Mouse (Mus musculus): ENCODE results near the gene Nyx. TPM values are rescaled to one million over a fixed set of nuclear protein-coding genes. Genes with fewer than 3 reads are reported as not detected.
A peak's percentile ranks its signal among the peaks of the same experiment; 100 is the strongest.

Gene Nyx
- total and polyA plus RNA-seq, 3 experiments: 0.14 to 0.23 (median 0.23) TPM

- Histone ChIP-seq H3K9ac (ENCODE audit: low read depth, low read length) (no peak overlapping the region), H3K36me3 (ENCODE audit: control insufficient read depth, insufficient read depth, low read length) (no peaks in the 10 kb centered on the region), H3K27ac (no peak overlapping the region), H3K27me3 (ENCODE audit: control insufficient read depth, insufficient read depth, low read length) (no peaks in the 10 kb centered on the region), H3K4me3 (no peak overlapping the region), H3K79me2 (replicated peaks; ENCODE audit: control insufficient read depth, insufficient read depth, low read length) (no peaks in the 10 kb centered on the region), H3K4me1 (ENCODE audit: control insufficient read depth, insufficient read depth, low read length) (peaks cover 3% of the 10 kb centered on the region)
- peak in 1 of 2 experiments; percentile 14 for DNase-seq
- intact Hi-C loops (cut with DNase I): loop anchor here (2.0 kb wide), 1 partner anchor 288 kb away; no protein-coding TSS in a partner anchor
- TF ChIP-seq EP300 (IDR thresholded peaks at IDR 0.05; ENCODE audit: insufficient read depth, low read depth, low read length) (no peak), CTCF (IDR thresholded peaks at IDR 0.05) (peak; percentile 71)
- WGBS: 44% methylated on average over 2 of the region's 2 CpGs
Observed at GRCm38 (mm10) chrX:13513127-13513526, 47.2 kb downstream of the Nyx start.

- DNase-seq: no peak
- Histone ChIP-seq H3K79me2 (replicated peaks; ENCODE audit: control insufficient read depth, insufficient read depth, low read length) (no peaks in the 10 kb centered on the region), H3K27ac (no peak overlapping the region), H3K9ac (ENCODE audit: low read depth, low read length) (no peak overlapping the region), H3K4me3 (no peak overlapping the region), H3K36me3 (ENCODE audit: control insufficient read depth, insufficient read depth, low read length) (no peaks in the 10 kb centered on the region), H3K27me3 (ENCODE audit: control insufficient read depth, insufficient read depth, low read length) (no peaks in the 10 kb centered on the region), H3K4me1 (ENCODE audit: control insufficient read depth, insufficient read depth, low read length) (peaks cover 3% of the 10 kb centered on the region)
- TF ChIP-seq CTCF (IDR thresholded peaks at IDR 0.05): no peak
- no peak for TF ChIP-seq EP300 (IDR thresholded peaks at IDR 0.05; ENCODE audit: insufficient read depth, low read depth, low read length)
- no peak for TF ChIP-seq POLR2A (IDR thresholded peaks at IDR 0.05; ENCODE audit: insufficient read depth, low read depth, low read length)
- WGBS: 79% methylated on average over 5 of the region's 5 CpGs
- intact Hi-C loops (cut with DNase I): loop anchor here (2.0 kb wide), 1 partner anchor 289 kb away; no protein-coding TSS in a partner anchor
Observed at GRCm38 (mm10) chrX:13513864-13514263, 48.0 kb downstream of the Nyx start.

GRCm38 (mm10) chrX:13516451-13516850 is 50.5 kb downstream of the Nyx start:
- intact Hi-C loops (cut with DNase I): loop anchor here (5.0 kb wide), 1 partner anchor 234 kb away; the partner anchor contains the start of gene Ddx3x
- peaks cover 11% of the 10 kb centered on the region for H3K4me1 ChIP-seq (ENCODE audit: control insufficient read depth, insufficient read depth, low read length)
- no peak for DNase-seq
- H3K9ac ChIP-seq (ENCODE audit: low read depth, low read length): no peak overlapping the region
- H3K27ac ChIP-seq: no peak overlapping the region
- no peaks in the 10 kb centered on the region for H3K79me2 ChIP-seq (replicated peaks; ENCODE audit: control insufficient read depth, insufficient read depth, low read length)
- H3K27me3 ChIP-seq (ENCODE audit: control insufficient read depth, insufficient read depth, low read length): no peaks in the 10 kb centered on the region
- H3K4me3 ChIP-seq: no peak overlapping the region
- H3K36me3 ChIP-seq (ENCODE audit: control insufficient read depth, insufficient read depth, low read length): no peaks in the 10 kb centered on the region
- WGBS: 87% methylated on average over 6 of the region's 6 CpGs
- TF ChIP-seq CTCF (IDR thresholded peaks at IDR 0.05) (no peak), EP300 (IDR thresholded peaks at IDR 0.05; ENCODE audit: insufficient read depth, low read depth, low read length) (no peak), POLR2A (IDR thresholded peaks at IDR 0.05; ENCODE audit: insufficient read depth, low read depth, low read length) (no peak)

- no peaks in the 10 kb centered on the region for H3K27me3 ChIP-seq (ENCODE audit: control insufficient read depth, insufficient read depth, low read length)
- no peak overlapping the region for H3K4me3 ChIP-seq
- H3K36me3 ChIP-seq (ENCODE audit: control insufficient read depth, insufficient read depth, low read length): no peaks in the 10 kb centered on the region
- no peak overlapping the region for H3K9ac ChIP-seq (ENCODE audit: low read depth, low read length)
- H3K79me2 ChIP-seq (replicated peaks; ENCODE audit: control insufficient read depth, insufficient read depth, low read length): no peaks in the 10 kb centered on the region
- TF ChIP-seq POLR2A (IDR thresholded peaks at IDR 0.05; ENCODE audit: insufficient read depth, low read depth, low read length): no peak
- intact Hi-C loops (cut with DNase I): loop anchor here (2.0 to 5.0 kb wide), 2 partner anchors 137 to 236 kb away; partner anchors contain the start of gene Ddx3x
- peak overlapping the region; percentile 4 for H3K27ac ChIP-seq
- 51% methylated on average over 10 of the region's 10 CpGs for WGBS
- peak in 1 of 2 experiments; percentile 17 for DNase-seq
- H3K4me1 ChIP-seq (ENCODE audit: control insufficient read depth, insufficient read depth, low read length): peaks cover 13% of the 10 kb centered on the region
Observed at GRCm38 (mm10) chrX:13518019-13518418, 52.1 kb downstream of the Nyx start.

GRCm38 (mm10) chrX:13518781-13519407 is 53.0 kb downstream of the Nyx start:
- TF ChIP-seq POLR2A (IDR thresholded peaks at IDR 0.05; ENCODE audit: insufficient read depth, low read depth, low read length) (no peak), CTCF (IDR thresholded peaks at IDR 0.05) (no peak), EP300 (IDR thresholded peaks at IDR 0.05; ENCODE audit: insufficient read depth, low read depth, low read length) (no peak)
- no peak for DNase-seq
- no peak overlapping the region for H3K9ac ChIP-seq (ENCODE audit: low read depth, low read length)
- no peak overlapping the region for H3K4me3 ChIP-seq
- intact Hi-C loops (cut with DNase I): loop anchor here (2.0 to 5.0 kb wide), 2 partner anchors 136 to 237 kb away; partner anchors contain the start of gene Ddx3x
- no peaks in the 10 kb centered on the region for H3K79me2 ChIP-seq (replicated peaks; ENCODE audit: control insufficient read depth, insufficient read depth, low read length)
- H3K36me3 ChIP-seq (ENCODE audit: control insufficient read depth, insufficient read depth, low read length): no peaks in the 10 kb centered on the region
- peak overlapping the region; percentile 55 for H3K27ac ChIP-seq
- peaks cover 13% of the 10 kb centered on the region for H3K4me1 ChIP-seq (ENCODE audit: control insufficient read depth, insufficient read depth, low read length)
- H3K27me3 ChIP-seq (ENCODE audit: control insufficient read depth, insufficient read depth, low read length): no peaks in the 10 kb centered on the region
- WGBS: 35% methylated on average over 4 of the region's 4 CpGs

GRCm38 (mm10) chrX:13519408-13519783 is 53.5 kb downstream of the Nyx start:
- TF ChIP-seq EP300 (IDR thresholded peaks at IDR 0.05; ENCODE audit: insufficient read depth, low read depth, low read length) (no peak), CTCF (IDR thresholded peaks at IDR 0.05) (no peak), POLR2A (IDR thresholded peaks at IDR 0.05; ENCODE audit: insufficient read depth, low read depth, low read length) (no peak)
- Histone ChIP-seq H3K9ac (ENCODE audit: low read depth, low read length) (no peak overlapping the region), H3K36me3 (ENCODE audit: control insufficient read depth, insufficient read depth, low read length) (no peaks in the 10 kb centered on the region), H3K27ac (peak overlapping the region; percentile 55), H3K79me2 (replicated peaks; ENCODE audit: control insufficient read depth, insufficient read depth, low read length) (no peaks in the 10 kb centered on the region), H3K4me1 (ENCODE audit: control insufficient read depth, insufficient read depth, low read length) (peaks cover 13% of the 10 kb centered on the region), H3K27me3 (ENCODE audit: control insufficient read depth, insufficient read depth, low read length) (no peaks in the 10 kb centered on the region), H3K4me3 (no peak overlapping the region)
- intact Hi-C loops (cut with DNase I): loop anchor here (2.0 to 5.0 kb wide), 2 partner anchors 135 to 237 kb away; partner anchors contain the start of gene Ddx3x
- DNase-seq: peak in 1 of 2 experiments; percentile 45
- WGBS: 28% methylated on average over 5 of the region's 5 CpGs
